Mouse (Mus musculus): ENCODE measurements around the gene Tpbpa. TPM values are rescaled to one million over a fixed set of nuclear protein-coding genes. Genes with fewer than 3 reads are reported as not detected.

The Tpbpa gene
- not detected in 2 replicates for polyA plus RNA-seq (2012; rRNA removed)

DNA sequence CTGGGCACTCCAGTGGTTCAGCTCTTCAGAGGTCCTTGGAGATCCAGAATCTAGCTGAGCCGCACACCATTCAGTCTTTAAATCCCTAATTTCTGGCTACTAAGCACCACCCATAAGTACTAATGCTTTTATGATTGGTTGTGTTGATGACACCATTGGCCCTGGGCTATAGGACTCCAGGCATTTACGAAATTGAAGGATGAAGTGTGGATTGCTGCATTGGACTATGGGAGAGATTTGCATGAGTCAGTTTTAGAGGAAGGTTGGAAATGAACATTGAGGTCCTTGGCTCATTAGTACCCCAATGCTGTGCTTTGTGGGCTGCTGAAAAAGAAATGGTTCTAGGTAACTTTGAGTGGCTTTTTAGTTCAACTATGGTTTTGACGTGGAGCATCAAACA, at the start of gene Tpbpa:
Gene Tpbpa (minus strand): TSS at position 101 of the 400 bp plus-strand sequence.

DNA sequence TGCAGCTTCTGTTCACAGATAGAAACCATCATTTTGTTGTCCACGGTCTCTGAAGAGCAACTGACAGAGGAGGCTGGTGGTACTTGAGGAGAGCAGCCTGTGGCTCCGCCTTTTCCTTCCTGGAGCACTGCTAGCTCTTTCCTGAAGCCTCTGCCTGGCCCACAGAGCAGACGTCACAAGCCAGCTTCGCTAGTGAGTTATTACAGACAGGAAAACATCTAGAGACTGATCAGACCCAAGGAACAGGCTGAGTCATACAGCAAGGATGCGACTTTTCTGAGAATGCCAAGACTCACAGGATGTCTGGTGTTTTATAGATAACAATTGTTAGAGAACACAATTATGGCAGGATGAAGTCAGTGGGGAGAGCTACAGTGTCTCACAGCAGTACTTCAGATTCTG, 5.3 kb downstream of the Tpbpa start, which contains the start of the genes Gm49391 and Ctla2a:
Gene Gm49391 (minus strand): TSS at position 72 of the 402 bp plus-strand sequence.
Gene Ctla2a (minus strand): TSS at position 126 of the 402 bp plus-strand sequence.

DNA sequence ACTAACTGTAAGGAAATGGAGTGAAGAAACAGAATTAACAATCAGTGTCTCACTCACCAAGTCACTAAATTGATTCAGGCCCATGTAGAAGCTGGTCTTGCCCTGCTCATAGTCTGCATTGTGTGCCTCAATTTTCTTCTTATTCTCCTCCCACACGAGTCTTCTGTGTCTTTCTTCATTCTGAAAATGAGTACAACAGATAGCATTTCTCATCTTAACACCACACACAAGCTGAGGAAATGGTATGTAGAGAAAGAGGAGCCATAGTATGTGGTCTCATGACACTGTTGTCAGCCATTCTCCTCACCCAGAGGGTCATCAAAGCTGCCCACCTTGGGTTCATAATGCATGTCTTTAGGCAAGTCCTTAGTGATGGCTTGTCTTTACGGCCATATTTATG, 6.3 kb downstream of the Tpbpa start, which contains the start of gene Gm49393:
Gene Gm49393 (minus strand): TSS at position 101 of the 400 bp plus-strand sequence.

DNA sequence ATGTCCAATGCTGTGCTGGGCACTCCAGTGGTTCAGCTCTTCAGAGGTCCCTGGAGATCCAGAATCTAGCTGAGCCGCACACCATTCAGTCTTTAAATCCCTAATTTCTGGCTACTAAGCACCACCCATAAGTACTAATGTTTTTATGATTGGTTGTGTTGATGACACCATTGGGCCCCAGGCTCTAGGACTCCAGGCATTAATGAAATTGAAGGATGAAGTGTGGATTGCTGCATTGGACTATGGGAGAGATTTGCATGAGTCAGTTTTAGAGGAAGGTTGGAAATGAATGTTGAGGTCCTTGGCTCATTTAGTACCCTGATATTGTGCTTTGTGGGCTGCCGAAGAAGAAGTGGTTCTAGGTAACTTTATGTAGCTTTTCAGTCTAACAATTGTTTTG, 37.0 kb downstream of the Tpbpa start, which contains the start of gene Tpbpb:
Gene Tpbpb (minus strand): TSS at position 101 of the 400 bp plus-strand sequence.

DNA sequence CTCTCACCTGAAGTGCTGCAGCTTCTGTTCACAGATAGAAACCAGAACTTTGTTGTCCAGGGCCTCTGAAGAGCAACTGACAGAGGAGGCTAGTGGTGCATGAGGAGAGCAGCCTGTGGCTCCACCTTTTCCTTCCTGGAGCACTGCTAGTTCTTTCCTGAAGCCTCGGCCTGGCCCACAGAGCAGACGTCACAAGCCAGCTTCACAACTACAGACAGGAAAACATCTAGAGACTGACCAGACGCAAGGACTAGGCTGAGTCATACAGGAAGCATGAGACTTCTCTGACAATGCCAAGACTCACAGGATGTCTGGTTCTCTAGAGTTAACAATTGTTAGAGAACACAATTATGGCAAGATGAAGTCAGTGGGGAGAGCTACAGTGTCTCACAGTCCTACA, 44.5 kb downstream of the Tpbpa start, which contains the start of gene Ctla2b:
Gene Ctla2b (minus strand): TSS at position 120 of the 400 bp plus-strand sequence.

DNA sequence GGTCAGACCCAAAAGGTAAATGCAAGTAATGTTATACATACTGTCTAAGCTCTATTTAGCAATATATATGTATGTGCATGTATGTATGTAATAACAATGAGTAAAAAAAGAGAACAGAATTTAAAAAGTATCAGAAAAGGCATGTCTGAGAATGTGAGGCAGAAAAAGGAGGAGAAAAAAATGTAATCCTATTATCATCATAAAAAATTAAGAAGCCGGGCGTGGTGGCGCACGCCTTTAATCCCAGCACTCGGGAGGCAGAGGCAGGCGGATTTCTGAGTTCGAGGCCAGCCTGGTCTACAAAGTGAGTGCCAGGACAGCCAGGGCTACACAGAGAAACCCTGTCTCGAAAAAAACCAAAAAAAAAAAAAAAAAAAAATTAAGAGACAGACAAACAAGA, 45.0 kb downstream of the Tpbpa start, which contains the start of gene Gm49392:
Gene Gm49392 (minus strand): TSS at position 101 of the 400 bp plus-strand sequence.

Other genes with a start within 250 kb of the Tpbpa start
- not detected in 2 replicates for gene BC051665, start 155.6 kb downstream of the Tpbpa start, polyA plus RNA-seq (2012; rRNA removed)
- not detected in 2 replicates for gene Ctsll3, start 139.1 kb downstream of the Tpbpa start, polyA plus RNA-seq (2012; rRNA removed)
- gene 4930486L24Rik, start 77.5 kb downstream of the Tpbpa start, polyA plus RNA-seq (2012; rRNA removed): 0.83 TPM in 1 of 2 replicates, not detected in the other
- 0.13 TPM in 1 of 2 replicates, not detected in the other for gene Gm49392, start 45.1 kb downstream of the Tpbpa start, polyA plus RNA-seq (2012; rRNA removed)
- gene Ctla2b, start 44.5 kb downstream of the Tpbpa start, polyA plus RNA-seq (2012; rRNA removed): 2.2 and 3.8 TPM in 2 replicates
- gene Tpbpb, start 37.1 kb downstream of the Tpbpa start, polyA plus RNA-seq (2012; rRNA removed): not detected in 2 replicates
- gene Gm49393, start 6.4 kb downstream of the Tpbpa start, polyA plus RNA-seq (2012; rRNA removed): not detected in 2 replicates
- gene Gm49391, start 5.4 kb downstream of the Tpbpa start, polyA plus RNA-seq (2012; rRNA removed): 3.4 and 8.8 TPM in 2 replicates
- gene Ctla2a, start 5.4 kb downstream of the Tpbpa start, polyA plus RNA-seq (2012; rRNA removed): 20.9 and 46.0 TPM in 2 replicates
- not detected in 2 replicates for gene Ctsj, start 64.0 kb upstream of the Tpbpa start, polyA plus RNA-seq (2012; rRNA removed)
- not detected in 2 replicates for gene Ctsq, start 98.6 kb upstream of the Tpbpa start, polyA plus RNA-seq (2012; rRNA removed)
- not detected in 2 replicates for gene Ctsr, start 222.3 kb upstream of the Tpbpa start, polyA plus RNA-seq (2012; rRNA removed)